Comparison of ENCODE assay signal across 13 mouse cellular contexts in the genomic region with DNA sequence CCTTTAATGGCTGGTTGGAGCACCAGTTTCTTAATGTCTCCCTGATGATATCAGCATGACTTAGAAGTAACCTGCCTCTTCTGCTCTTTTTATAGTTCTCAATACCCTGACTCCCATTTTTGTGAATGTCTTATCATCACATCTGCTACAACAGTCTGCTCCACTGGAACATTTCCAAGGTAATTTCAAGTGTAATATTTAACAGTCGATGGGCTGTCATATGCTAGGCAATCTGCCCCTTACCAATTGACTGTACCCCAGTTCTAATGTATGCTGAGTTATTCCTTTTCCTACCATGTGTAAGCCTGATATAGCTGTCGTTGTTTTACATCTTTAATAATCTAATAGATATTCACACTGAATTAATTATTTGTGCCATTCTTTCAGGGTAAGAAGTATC.
"Had no signal": no experiment of that assay in that cellular context is flagged by ENCODE, and none has a peak within 500 bp of the region (broad histone marks: within the 10 kb centered on the region; RNA-seq: fewer than 3 reads in every experiment).

No protein-coding gene starts in this region.

- H3K4me2 ChIP-seq: limb, embryonic 12.5 days; liver, embryonic 13.5 days; lung, embryonic 15.5 days; midbrain, embryonic 13.5 days; neural tube, embryonic 12.5 days had no signal

- H3K9ac ChIP-seq: limb, embryonic 12.5 days; liver, embryonic 13.5 days; liver, postnatal 0 days; lung, embryonic 15.5 days; midbrain, embryonic 13.5 days; neural tube, embryonic 12.5 days had no signal

- H3K36me3 ChIP-seq: limb, embryonic 12.5 days; liver, embryonic 13.5 days; lung, embryonic 15.5 days; midbrain, embryonic 13.5 days; neural tube, embryonic 12.5 days had no signal

- H3K4me1 ChIP-seq: limb, embryonic 12.5 days; liver, embryonic 13.5 days; lung, embryonic 15.5 days; midbrain, embryonic 13.5 days; neural tube, embryonic 12.5 days had no signal

- H3K27me3 ChIP-seq: limb, embryonic 12.5 days; liver, embryonic 13.5 days; lung, embryonic 15.5 days; midbrain, embryonic 13.5 days; neural tube, embryonic 12.5 days had no signal

- DNase-seq: kidney, postnatal 10 days; kidney, postnatal 4 days; liver; liver, embryonic 13.5 days; liver, postnatal 0 days; lung, postnatal 14 days; right cerebral cortex, postnatal 14 days; thymus, postnatal 36 days had no signal

- H3K27ac ChIP-seq: limb, embryonic 12.5 days; liver, embryonic 13.5 days; lung, embryonic 15.5 days; midbrain, embryonic 13.5 days; neural tube, embryonic 12.5 days had no signal

- H3K9me3 ChIP-seq: limb, embryonic 12.5 days; liver, embryonic 13.5 days; lung, embryonic 15.5 days; midbrain, embryonic 13.5 days; neural tube, embryonic 12.5 days had no signal

- H3K4me3 ChIP-seq: limb, embryonic 12.5 days; liver, embryonic 13.5 days; lung, embryonic 15.5 days; midbrain, embryonic 13.5 days; myocyte; neural tube, embryonic 12.5 days had no signal

- ATAC-seq: liver, postnatal 0 days; midbrain, embryonic 13.5 days had no signal
